Mouse (Mus musculus): ENCODE measurements around the gene Gramd1a. TPM values are rescaled to one million over a fixed set of nuclear protein-coding genes. Genes with fewer than 3 reads are reported as not detected.

The Gramd1a gene
- total and polyA plus RNA-seq, 3 experiments: 19.2 to 56.7 (median 52.7) TPM

GRCm38 (mm10) chr7:31122641-31123631 is 32.8 kb downstream of the Gramd1a start:
- H3K9me3 ChIP-seq (replicated peaks): peaks cover 47% of the 10 kb centered on the region
- TF ChIP-seq POLR2AphosphoS5 (IDR thresholded peaks at IDR 0.05; ENCODE audit: insufficient replicate concordance, low read depth, low read length): no peak
- TF ChIP-seq GATA2 (IDR thresholded peaks at IDR 0.05; ENCODE audit: borderline replicate concordance, low read depth, low read length): no peak
- no peak for TF ChIP-seq GATA1 (IDR thresholded peaks at IDR 0.05; ENCODE audit: borderline replicate concordance, low read length)
- TF ChIP-seq TAL1 (conservative IDR thresholded peaks at IDR 0.05; ENCODE audit: low read depth, low read length): no peak
- TF ChIP-seq CTCF (IDR thresholded peaks at IDR 0.05; ENCODE audit: low read depth, low read length): no peak
- no peak for DNase-seq (ENCODE audit: low spot score)
- ATAC-seq (ENCODE audit: extremely low read depth, insufficient number of reproducible peaks, low FRiP score, poor library complexity, severe bottlenecking): no peak
- peaks cover under 1% of the 10 kb centered on the region for H3K36me3 ChIP-seq (replicated peaks)
- H3K4me3 ChIP-seq (ENCODE audit: low read depth, low read length): no peak overlapping the region
- H3K27me3 ChIP-seq (ENCODE audit: insufficient read depth, low read length): no peaks in the 10 kb centered on the region; the same call in 1 of the 2 replicates
- H3K4me1 ChIP-seq (ENCODE audit: insufficient read depth, low read depth, low read length): no peaks in the 10 kb centered on the region

GRCm38 (mm10) chr7:31119556-31119955 is 36.1 kb downstream of the Gramd1a start:
- TF ChIP-seq TAL1 (conservative IDR thresholded peaks at IDR 0.05; ENCODE audit: low read depth, low read length) (no peak), GATA2 (IDR thresholded peaks at IDR 0.05; ENCODE audit: borderline replicate concordance, low read depth, low read length) (no peak), POLR2AphosphoS5 (IDR thresholded peaks at IDR 0.05; ENCODE audit: insufficient replicate concordance, low read depth, low read length) (no peak), CTCF (IDR thresholded peaks at IDR 0.05; ENCODE audit: low read depth, low read length) (no peak), GATA1 (IDR thresholded peaks at IDR 0.05; ENCODE audit: borderline replicate concordance, low read length) (no peak)
- Histone ChIP-seq H3K27me3 (ENCODE audit: insufficient read depth, low read length) (no peaks in the 10 kb centered on the region; the same call in 1 of the 2 replicates), H3K4me1 (ENCODE audit: insufficient read depth, low read depth, low read length) (no peaks in the 10 kb centered on the region), H3K4me3 (ENCODE audit: low read depth, low read length) (no peak overlapping the region), H3K36me3 (replicated peaks) (no peaks in the 10 kb centered on the region), H3K9me3 (replicated peaks) (peaks cover 46% of the 10 kb centered on the region)
- no peak for DNase-seq (ENCODE audit: low spot score)
- ATAC-seq (ENCODE audit: extremely low read depth, insufficient number of reproducible peaks, low FRiP score, poor library complexity, severe bottlenecking): no peak

- no peaks in the 10 kb centered on the region; the same call in 1 of the 2 replicates for H3K27me3 ChIP-seq (ENCODE audit: insufficient read depth, low read length)
- TF ChIP-seq CTCF (IDR thresholded peaks at IDR 0.05; ENCODE audit: low read depth, low read length) (no peak), POLR2AphosphoS5 (IDR thresholded peaks at IDR 0.05; ENCODE audit: insufficient replicate concordance, low read depth, low read length) (no peak), GATA2 (IDR thresholded peaks at IDR 0.05; ENCODE audit: borderline replicate concordance, low read depth, low read length) (no peak)
- no peaks in the 10 kb centered on the region for H3K36me3 ChIP-seq (replicated peaks)
- DNase-seq (ENCODE audit: low spot score) (no peak), ATAC-seq (ENCODE audit: extremely low read depth, insufficient number of reproducible peaks, low FRiP score, poor library complexity, severe bottlenecking) (no peak)
- H3K9me3 ChIP-seq (replicated peaks): peaks cover 51% of the 10 kb centered on the region
- no peaks in the 10 kb centered on the region for H3K4me1 ChIP-seq (ENCODE audit: insufficient read depth, low read depth, low read length)
- no peak overlapping the region for H3K4me3 ChIP-seq (ENCODE audit: low read depth, low read length)
Measured at GRCm38 (mm10) chr7:31118486-31118885, 37.2 kb downstream of the Gramd1a start.

GRCm38 (mm10) chr7:31117465-31117864 is 38.2 kb downstream of the Gramd1a start:
- Histone ChIP-seq H3K4me3 (ENCODE audit: low read depth, low read length) (no peak overlapping the region), H3K4me1 (ENCODE audit: insufficient read depth, low read depth, low read length) (no peaks in the 10 kb centered on the region), H3K36me3 (replicated peaks) (no peaks in the 10 kb centered on the region), H3K9me3 (replicated peaks) (peaks cover 50% of the 10 kb centered on the region), H3K27me3 (ENCODE audit: insufficient read depth, low read length) (no peaks in the 10 kb centered on the region; the same call in 1 of the 2 replicates)
- no peak for ATAC-seq (ENCODE audit: extremely low read depth, insufficient number of reproducible peaks, low FRiP score, poor library complexity, severe bottlenecking)
- DNase-seq (ENCODE audit: low spot score): no peak
- no peak for TF ChIP-seq TAL1 (conservative IDR thresholded peaks at IDR 0.05; ENCODE audit: low read depth, low read length)
- TF ChIP-seq POLR2AphosphoS5 (IDR thresholded peaks at IDR 0.05; ENCODE audit: insufficient replicate concordance, low read depth, low read length): no peak
- TF ChIP-seq GATA1 (IDR thresholded peaks at IDR 0.05; ENCODE audit: borderline replicate concordance, low read length): no peak
- no peak for TF ChIP-seq CTCF (IDR thresholded peaks at IDR 0.05; ENCODE audit: low read depth, low read length)

GRCm38 (mm10) chr7:31116721-31117145 is 39.0 kb downstream of the Gramd1a start:
- peaks cover 52% of the 10 kb centered on the region for H3K9me3 ChIP-seq (replicated peaks)
- H3K4me1 ChIP-seq (ENCODE audit: insufficient read depth, low read depth, low read length): no peaks in the 10 kb centered on the region
- H3K27me3 ChIP-seq (ENCODE audit: insufficient read depth, low read length): no peaks in the 10 kb centered on the region; the same call in 1 of the 2 replicates
- H3K4me3 ChIP-seq (ENCODE audit: low read depth, low read length): no peak overlapping the region
- no peaks in the 10 kb centered on the region for H3K36me3 ChIP-seq (replicated peaks)
- no peak for ATAC-seq (ENCODE audit: extremely low read depth, insufficient number of reproducible peaks, low FRiP score, poor library complexity, severe bottlenecking)
- no peak for DNase-seq (ENCODE audit: low spot score)
- TF ChIP-seq GATA1 (IDR thresholded peaks at IDR 0.05; ENCODE audit: borderline replicate concordance, low read length): no peak
- no peak for TF ChIP-seq POLR2AphosphoS5 (IDR thresholded peaks at IDR 0.05; ENCODE audit: insufficient replicate concordance, low read depth, low read length)

- Histone ChIP-seq H3K4me3 (ENCODE audit: low read depth, low read length) (no peak overlapping the region), H3K4me1 (ENCODE audit: insufficient read depth, low read depth, low read length) (no peaks in the 10 kb centered on the region), H3K36me3 (replicated peaks) (no peaks in the 10 kb centered on the region), H3K27me3 (ENCODE audit: insufficient read depth, low read length) (no peaks in the 10 kb centered on the region; the same call in 1 of the 2 replicates), H3K9me3 (replicated peaks) (peaks cover 53% of the 10 kb centered on the region)
- DNase-seq (ENCODE audit: low spot score): no peak
- ATAC-seq (ENCODE audit: extremely low read depth, insufficient number of reproducible peaks, low FRiP score, poor library complexity, severe bottlenecking): no peak
- TF ChIP-seq CTCF (IDR thresholded peaks at IDR 0.05; ENCODE audit: low read depth, low read length): no peak
Measured at GRCm38 (mm10) chr7:31115587-31116043, 40.1 kb downstream of the Gramd1a start.

Measured in G1E (cell line).